Mouse (Mus musculus): ENCODE results near the gene Smurf1.

- TF ChIP-seq CTCF (IDR thresholded peaks at IDR 0.05; ENCODE audit: control insufficient read depth, insufficient read depth, low read length) (no peak), POLR2A (IDR thresholded peaks at IDR 0.05; ENCODE audit: borderline replicate concordance, control insufficient read depth, low read depth, low read length) (no peak)
Observed at GRCm38 (mm10) chr5:144946032-144946431, 19.6 kb downstream of the Smurf1 start.
